Mouse (Mus musculus): ENCODE measurements around the gene Angptl2. TPM values are rescaled to one million over a fixed set of nuclear protein-coding genes. Genes with fewer than 3 reads are reported as not detected.
A peak's percentile ranks its signal among the peaks of the same experiment; 100 is the strongest.

Gene Angptl2
- total RNA-seq, 1 experiment from 2014 or later = 0.12 TPM

DNA sequence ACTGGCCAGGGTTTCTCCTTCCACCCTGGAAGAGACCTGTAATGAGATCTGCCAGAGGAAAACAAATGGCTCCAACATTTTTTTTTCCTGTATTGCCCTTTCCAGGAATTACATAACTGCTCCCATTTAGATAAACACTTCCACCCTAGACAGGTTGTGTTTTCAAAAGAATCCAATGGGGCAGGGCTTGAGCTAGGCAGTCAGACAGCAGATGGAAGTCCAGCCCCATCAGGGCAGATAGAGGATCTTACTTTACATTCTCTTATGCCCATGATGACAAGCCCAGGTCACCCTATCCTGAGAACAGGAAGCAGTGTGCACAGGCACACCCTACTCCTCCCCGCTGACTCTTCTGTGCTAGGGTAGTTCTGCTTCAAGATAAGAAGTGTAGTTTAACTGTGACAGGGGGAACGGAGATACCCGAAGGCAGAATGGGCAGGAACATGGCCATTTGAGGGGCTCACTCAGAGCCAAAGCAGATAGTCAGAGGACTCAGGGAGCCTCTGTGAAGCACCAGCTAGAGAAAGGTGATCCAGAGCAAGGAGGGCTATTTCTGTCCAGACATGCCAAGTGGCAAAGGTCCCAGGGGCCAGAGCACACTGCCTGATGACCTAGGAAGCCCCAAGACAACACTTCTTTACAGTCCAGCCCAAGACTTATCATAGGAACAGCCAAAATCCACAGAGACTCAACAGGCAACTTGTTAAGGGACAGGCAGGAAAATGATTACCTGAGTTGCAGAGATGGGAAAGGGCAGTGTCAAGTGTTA, 41.1 kb downstream of the Angptl2 start:
- 0 out of 2 replicates have a peak, but pooled peaks have one; percentile 23 for ATAC-seq (ENCODE audit: extremely low read depth, insufficient number of reproducible peaks, low FRiP score, poor library complexity, severe bottlenecking)

DNA sequence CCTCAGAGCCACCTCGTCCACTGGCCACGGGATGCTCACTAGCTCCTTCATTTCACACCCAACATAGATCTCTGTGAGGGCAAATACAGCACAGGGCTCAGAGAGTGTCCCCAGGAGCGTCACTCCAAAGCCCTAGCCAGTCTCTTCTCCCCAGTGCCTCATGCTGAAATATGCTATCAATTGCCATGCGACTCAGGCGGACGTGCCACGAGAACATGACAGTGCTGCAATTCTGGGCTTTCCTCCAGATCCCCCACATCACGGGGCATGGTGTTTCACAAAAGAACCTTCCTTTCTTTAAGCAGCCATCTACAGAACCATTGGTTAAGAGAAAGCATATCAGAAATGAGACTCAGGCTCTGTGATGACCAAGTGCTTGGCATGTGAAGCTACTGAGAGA, 44.9 kb downstream of the Angptl2 start:
- no peak for ATAC-seq (ENCODE audit: extremely low read depth, insufficient number of reproducible peaks, low FRiP score, poor library complexity, severe bottlenecking)

- ATAC-seq (ENCODE audit: extremely low read depth, insufficient number of reproducible peaks, low FRiP score, poor library complexity, severe bottlenecking) = no peak
Observed at GRCm38 (mm10) chr2:33261475-33261874, 45.6 kb downstream of the Angptl2 start.

GRCm38 (mm10) chr2:33265793-33266192, 49.9 kb downstream of the Angptl2 start:
- ATAC-seq (ENCODE audit: extremely low read depth, insufficient number of reproducible peaks, low FRiP score, poor library complexity, severe bottlenecking) = no peak

DNA sequence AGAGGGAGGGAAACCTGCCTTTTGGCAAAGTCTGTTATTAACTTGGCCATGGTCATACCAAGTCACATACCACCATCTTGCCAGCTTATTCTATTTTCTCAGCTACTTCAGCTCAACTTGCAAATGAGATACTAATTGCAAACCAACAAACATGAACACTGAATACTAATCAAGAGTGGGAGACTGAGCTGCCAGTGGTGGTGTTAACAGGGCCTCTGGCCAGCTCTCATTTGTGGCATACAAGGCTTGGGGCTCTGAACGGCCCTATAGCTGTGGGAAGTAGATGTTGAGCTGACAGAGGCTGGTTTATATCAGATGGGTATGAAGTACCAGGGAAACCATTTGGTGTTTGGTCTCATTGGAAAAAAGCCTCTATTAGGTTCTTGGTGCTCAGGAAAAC, 51.2 kb downstream of the Angptl2 start:
- no peak for ATAC-seq (ENCODE audit: extremely low read depth, insufficient number of reproducible peaks, low FRiP score, poor library complexity, severe bottlenecking)

DNA sequence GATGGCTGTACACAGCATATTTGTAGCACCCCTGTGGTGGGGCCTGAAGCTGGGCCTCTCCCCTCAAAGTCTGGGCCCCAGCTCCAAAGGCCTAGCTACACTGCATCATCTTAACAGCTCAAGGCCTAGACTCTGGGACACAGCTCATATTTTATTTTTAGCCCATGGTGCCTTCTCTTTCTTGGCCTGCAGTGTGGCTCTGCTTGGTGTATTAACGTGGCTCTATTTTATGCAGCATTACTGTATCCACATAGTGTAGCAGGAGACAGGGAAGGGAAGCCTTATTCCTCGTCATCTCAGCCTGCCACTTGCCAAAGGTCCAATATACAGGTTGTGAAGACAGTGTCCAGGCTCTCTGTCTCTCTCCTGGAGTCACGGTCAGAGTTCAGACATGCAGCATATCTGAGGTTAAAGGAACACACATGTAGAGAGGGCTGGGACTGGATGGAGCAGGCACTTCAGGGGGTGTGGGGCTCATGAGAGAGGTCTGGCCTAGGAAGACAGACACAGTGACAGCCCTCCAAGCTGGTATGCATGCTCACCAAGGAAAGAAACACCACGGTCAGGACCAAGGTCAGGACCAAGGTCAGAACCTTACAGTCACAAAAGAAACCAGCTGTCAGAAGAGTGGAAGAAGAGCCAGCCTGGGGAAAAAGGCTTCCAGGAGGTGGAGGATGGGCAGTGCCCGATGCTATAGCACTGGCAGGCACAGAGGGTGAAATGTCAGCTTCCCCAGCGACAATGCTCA, 52.7 kb downstream of the Angptl2 start:
- ATAC-seq (ENCODE audit: extremely low read depth, insufficient number of reproducible peaks, low FRiP score, poor library complexity, severe bottlenecking) = no peak

GRCm38 (mm10) chr2:33269132-33269493, 53.2 kb downstream of the Angptl2 start:
- no peak for ATAC-seq (ENCODE audit: extremely low read depth, insufficient number of reproducible peaks, low FRiP score, poor library complexity, severe bottlenecking)

DNA sequence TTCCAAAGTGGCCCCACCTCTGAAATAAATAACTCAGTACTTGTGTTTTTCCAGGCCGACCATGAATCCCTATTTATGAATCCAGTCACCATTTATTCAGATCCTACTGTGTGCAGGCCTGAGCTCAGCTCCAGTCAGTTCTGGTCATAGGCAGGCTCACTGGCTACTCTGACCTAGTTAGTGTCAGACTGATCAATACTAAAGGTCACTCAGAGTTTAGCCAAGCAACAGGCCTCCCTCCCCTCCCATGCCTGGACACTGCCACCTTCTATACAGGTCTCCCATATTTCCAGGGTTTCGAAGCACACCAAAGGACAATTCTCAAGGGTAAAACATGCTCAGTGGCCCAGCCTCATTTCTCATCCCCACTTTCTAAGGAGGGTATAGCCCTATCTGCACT, 54.7 kb downstream of the Angptl2 start:
- no peak for ATAC-seq (ENCODE audit: extremely low read depth, insufficient number of reproducible peaks, low FRiP score, poor library complexity, severe bottlenecking)

DNA sequence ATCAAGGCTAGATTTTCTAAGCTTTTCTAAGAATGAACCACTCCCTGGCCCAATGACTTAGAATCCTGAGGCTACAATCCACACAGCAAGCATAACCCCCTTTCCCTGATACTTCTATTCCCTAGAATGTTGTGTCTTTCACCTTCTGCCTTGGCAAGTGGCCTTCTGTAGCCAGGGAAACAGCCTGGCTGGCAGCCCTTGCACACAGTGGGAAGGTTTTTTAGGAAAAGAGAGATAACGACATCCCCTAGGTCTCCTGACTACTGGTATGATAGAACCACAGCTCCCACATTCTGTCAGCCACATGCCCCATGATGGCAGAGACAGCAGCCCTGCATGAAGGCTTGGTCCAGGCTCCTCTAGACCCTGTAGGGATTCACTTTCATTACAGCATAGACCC, 55.6 kb downstream of the Angptl2 start:
- ATAC-seq (ENCODE audit: extremely low read depth, insufficient number of reproducible peaks, low FRiP score, poor library complexity, severe bottlenecking) = no peak

DNA sequence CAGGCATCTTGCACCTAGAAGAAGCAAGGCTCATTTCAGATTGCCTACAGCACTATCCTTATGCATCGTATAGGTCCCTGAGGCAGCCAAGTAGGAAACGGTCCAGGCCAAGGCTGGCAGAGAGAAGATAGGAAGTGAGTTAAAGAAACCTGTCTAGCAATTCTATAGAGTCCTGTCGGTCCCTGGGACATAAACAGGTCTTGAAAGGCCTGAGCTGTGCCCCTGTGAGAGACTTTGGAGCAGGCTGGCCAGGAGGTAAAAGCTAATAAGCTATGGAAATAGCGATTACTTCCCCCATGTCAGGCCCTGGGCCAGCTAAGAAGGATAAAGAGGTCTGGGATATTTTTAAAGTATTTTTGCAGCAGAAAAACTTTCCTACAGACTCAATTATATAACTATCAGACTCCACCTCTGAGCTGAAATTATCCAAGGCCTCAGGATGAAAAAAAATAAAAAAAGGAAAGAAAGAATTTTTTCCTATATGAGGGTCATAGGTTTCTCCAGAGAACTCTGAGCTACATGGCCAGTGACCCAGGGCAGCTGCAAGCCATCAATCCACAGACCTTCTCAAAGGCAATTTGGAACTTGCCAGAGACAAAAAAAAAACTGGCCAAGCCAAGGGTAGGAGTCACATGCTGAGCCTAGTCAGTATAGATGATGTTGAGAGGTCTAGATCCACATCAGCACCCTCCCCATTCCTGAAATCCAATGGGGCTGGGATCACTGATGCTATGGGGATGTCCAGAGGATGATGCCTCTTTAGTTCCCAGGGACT, 57.0 kb downstream of the Angptl2 start:
- no peak for ATAC-seq (ENCODE audit: extremely low read depth, insufficient number of reproducible peaks, low FRiP score, poor library complexity, severe bottlenecking)

GRCm38 (mm10) chr2:33274719-33275490, 59.0 kb downstream of the Angptl2 start:
- no peak for ATAC-seq (ENCODE audit: extremely low read depth, insufficient number of reproducible peaks, low FRiP score, poor library complexity, severe bottlenecking)

DNA sequence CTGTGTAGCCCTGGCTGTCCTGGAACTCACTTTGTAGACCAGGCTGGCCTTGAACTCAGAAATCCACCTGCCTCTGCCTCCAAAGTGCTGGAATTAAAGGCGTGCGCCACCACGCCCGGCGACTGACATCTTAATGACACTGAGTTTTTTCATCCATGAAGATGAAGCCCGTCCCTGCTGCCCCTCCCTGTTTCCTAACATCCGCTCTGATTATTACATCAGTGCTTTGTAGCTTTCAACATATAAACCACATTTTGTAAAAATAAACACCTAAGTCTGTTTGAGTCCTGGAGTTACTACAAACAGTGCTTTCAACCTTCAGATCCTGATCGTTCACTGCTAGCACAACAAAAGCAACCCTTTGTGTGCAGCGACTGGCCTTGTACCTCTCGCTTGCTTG, 63.9 kb downstream of the Angptl2 start:
- no peak for ATAC-seq (ENCODE audit: extremely low read depth, insufficient number of reproducible peaks, low FRiP score, poor library complexity, severe bottlenecking)

- ATAC-seq (ENCODE audit: extremely low read depth, insufficient number of reproducible peaks, low FRiP score, poor library complexity, severe bottlenecking) = no peak
Observed at GRCm38 (mm10) chr2:33280525-33280924, 64.7 kb downstream of the Angptl2 start.

DNA sequence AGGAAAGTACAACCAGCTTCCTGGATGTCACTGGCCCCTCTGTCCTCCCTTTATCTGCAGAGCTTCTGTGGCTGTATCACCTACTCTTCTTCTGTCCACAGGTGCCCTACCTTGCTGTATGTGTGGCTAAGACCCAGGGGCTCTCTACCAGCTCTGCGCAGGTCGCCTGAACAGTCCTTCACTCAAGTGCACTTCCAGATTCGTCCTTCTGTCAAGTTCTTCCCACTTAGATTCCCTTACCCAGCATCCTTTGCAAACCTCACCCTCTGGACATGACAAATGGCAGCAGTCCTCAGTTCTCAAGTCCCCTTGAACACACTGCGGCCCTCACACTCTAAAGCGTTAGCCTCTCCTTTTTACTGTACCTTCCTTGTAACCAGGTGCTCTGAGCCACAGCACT, 65.9 kb downstream of the Angptl2 start:
- no peak for ATAC-seq (ENCODE audit: extremely low read depth, insufficient number of reproducible peaks, low FRiP score, poor library complexity, severe bottlenecking)

- ATAC-seq (ENCODE audit: extremely low read depth, insufficient number of reproducible peaks, low FRiP score, poor library complexity, severe bottlenecking) = no peak
Observed at GRCm38 (mm10) chr2:33282877-33283276, 67.0 kb downstream of the Angptl2 start.

GRCm38 (mm10) chr2:33283674-33284073, 67.8 kb downstream of the Angptl2 start:
- no peak for ATAC-seq (ENCODE audit: extremely low read depth, insufficient number of reproducible peaks, low FRiP score, poor library complexity, severe bottlenecking)

GRCm38 (mm10) chr2:33288837-33289236, 73.0 kb downstream of the Angptl2 start:
- no peak for ATAC-seq (ENCODE audit: extremely low read depth, insufficient number of reproducible peaks, low FRiP score, poor library complexity, severe bottlenecking)

DNA sequence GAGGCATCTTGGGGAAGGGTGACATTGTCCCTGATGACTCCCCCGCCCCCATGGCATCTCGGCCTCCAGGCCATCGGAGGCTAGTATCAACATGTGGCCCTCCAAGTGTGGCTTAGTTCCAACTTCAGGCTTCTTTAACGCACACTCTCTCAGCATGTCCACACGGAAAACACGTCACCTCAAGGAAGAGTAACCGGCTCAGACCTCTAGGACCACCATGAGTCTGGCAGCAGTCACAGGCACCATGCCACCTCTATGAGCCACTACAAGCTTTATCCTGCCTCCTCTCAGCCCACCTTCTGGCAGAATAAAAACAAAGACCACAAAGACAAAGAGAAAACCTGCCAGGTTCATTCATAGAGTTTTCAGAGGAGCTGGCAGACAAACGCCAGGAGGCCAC, 74.6 kb downstream of the Angptl2 start:
- no peak for ATAC-seq (ENCODE audit: extremely low read depth, insufficient number of reproducible peaks, low FRiP score, poor library complexity, severe bottlenecking)

- no peak for ATAC-seq (ENCODE audit: extremely low read depth, insufficient number of reproducible peaks, low FRiP score, poor library complexity, severe bottlenecking)
Observed at GRCm38 (mm10) chr2:33292057-33292456, 76.2 kb downstream of the Angptl2 start.
